Mouse (Mus musculus): ENCODE data around the gene Klk1b4. TPM values are rescaled to one million over a fixed set of nuclear protein-coding genes. Genes with fewer than 3 reads are reported as not detected.
"Not testable (repeated sequence)": the region's sequence is repeated elsewhere in the genome, so short reads cannot be mapped to it uniquely, and the experiment has no call there.

Gene Klk1b4
- polyA plus RNA-seq, 1 experiment from 2014 or later: not detected

DNA sequence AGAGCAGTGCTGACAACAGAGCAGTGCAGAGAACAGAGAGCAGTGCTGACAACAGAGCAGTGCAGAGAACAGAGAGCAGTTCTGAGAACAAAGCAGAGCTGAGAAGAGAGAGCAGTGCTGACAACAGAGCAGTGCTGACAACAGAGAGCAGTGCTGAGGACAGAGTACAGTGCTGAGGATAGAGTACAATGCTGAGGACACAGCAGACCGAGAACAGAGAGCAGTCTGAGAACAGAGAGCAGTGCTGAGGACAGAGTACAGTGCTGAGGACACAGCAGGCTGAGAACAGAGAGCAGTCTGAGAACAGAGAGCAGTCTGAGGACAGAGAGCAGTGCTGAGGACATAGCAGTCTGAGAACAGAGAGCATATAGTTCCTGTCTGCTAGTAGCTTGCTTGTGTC lies 33.5 kb downstream of the Klk1b4 start:
- H3K4me1 ChIP-seq: peaks cover 7% of the 10 kb centered on the region
- no peak for DNase-seq (ENCODE audit: low spot score)
- WGBS: 33% methylated on average over 1 of the region's 1 CpGs

DNA sequence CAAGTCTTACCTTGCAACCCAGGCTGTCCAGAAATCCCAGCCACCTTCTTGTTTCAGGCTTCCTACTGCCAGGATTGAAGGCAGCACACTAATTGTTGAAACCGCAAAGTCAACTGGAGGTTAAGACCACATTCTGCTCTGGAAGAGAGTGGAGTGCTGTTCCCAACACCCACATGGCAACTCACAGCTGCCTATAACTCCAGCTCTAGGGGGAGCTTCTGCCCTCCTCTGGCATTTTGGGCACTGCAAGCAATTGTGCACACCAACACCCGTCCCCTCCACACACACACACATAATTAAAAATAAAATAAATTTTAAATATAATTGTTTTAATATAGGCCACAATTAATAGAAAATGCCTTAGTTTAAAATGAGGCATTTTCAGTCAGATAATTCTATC lies 33.9 kb downstream of the Klk1b4 start:
- no peak overlapping the region for H3K27ac ChIP-seq
- 62% methylated on average over 2 of the region's 2 CpGs for WGBS
- H3K4me1 ChIP-seq: peaks cover 7% of the 10 kb centered on the region
- no peak for DNase-seq (ENCODE audit: low spot score)
- no peaks in the 10 kb centered on the region for H3K36me3 ChIP-seq
- H3K9me3 ChIP-seq: no peaks in the 10 kb centered on the region
- H3K27me3 ChIP-seq (ENCODE audit: insufficient read depth, poor library complexity, severe bottlenecking): no peaks in the 10 kb centered on the region
- no peak overlapping the region for H3K4me3 ChIP-seq

More for the DNA sequence above, 33.5 kb downstream of the Klk1b4 start:
- Histone ChIP-seq H3K36me3 (no peaks in the 10 kb centered on the region), H3K27ac (no peak overlapping the region), H3K9me3 (no peaks in the 10 kb centered on the region), H3K4me3 (no peak overlapping the region), H3K27me3 (ENCODE audit: insufficient read depth, poor library complexity, severe bottlenecking) (no peaks in the 10 kb centered on the region)

- Histone ChIP-seq H3K4me1 (peaks cover 11% of the 10 kb centered on the region), H3K4me3 (no peak overlapping the region), H3K9me3 (no peaks in the 10 kb centered on the region), H3K27ac (no peak overlapping the region), H3K27me3 (ENCODE audit: insufficient read depth, poor library complexity, severe bottlenecking) (no peaks in the 10 kb centered on the region), H3K36me3 (peaks cover 12% of the 10 kb centered on the region)
- WGBS: 63% methylated on average over 1 of the region's 1 CpGs
- no peak for DNase-seq (ENCODE audit: low spot score)
Measured at GRCm38 (mm10) chr7:44244080-44244479, 36.8 kb downstream of the Klk1b4 start.

- under 1% methylated on average over 62 of the region's 62 CpGs for WGBS
- DNase-seq (ENCODE audit: low spot score): peak; percentile 96
- peaks cover 11% of the 10 kb centered on the region for H3K4me1 ChIP-seq
Measured at GRCm38 (mm10) chr7:44246055-44246983, 39.1 kb downstream of the Klk1b4 start, which contains the start of the genes 1700028J19Rik and 2410002F23Rik. TSS of gene 1700028J19Rik (minus strand) at chr7:44246695. TSS of gene 2410002F23Rik (plus strand) at chr7:44246722.

DNA sequence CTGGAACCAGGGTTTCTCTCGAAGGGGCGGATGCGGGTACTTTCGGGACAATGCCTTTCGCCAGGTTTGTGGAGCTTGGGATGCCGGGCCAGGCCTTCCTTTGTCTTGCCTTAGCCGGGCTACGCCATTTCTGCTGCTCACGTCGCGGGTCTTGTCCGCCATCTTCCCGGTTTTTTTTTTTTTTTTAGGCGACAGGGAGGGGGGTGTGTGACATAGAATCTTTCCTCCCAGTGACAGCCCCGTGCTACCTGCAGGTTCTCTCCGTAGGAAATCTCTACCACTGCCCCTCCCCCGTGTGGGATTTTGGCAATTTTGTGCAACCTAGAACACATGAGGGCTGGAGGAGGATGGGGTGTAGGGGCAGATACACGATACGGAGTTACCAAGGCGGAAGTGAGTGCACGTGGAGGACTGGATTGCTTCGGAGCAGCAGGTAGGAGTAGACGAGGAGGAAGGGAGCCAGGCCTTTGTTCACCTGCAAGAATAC lies 39.8 kb downstream of the Klk1b4 start:
- peak overlapping the region; percentile 97 for H3K27ac ChIP-seq
- no peaks in the 10 kb centered on the region for H3K27me3 ChIP-seq (ENCODE audit: insufficient read depth, poor library complexity, severe bottlenecking)
- H3K4me1 ChIP-seq: peaks cover 11% of the 10 kb centered on the region
- H3K9me3 ChIP-seq: no peaks in the 10 kb centered on the region
- H3K4me3 ChIP-seq: peak overlapping the region; percentile 97
- peaks cover 38% of the 10 kb centered on the region for H3K36me3 ChIP-seq
- WGBS: 0% methylated on average over 23 of the region's 23 CpGs
- DNase-seq (ENCODE audit: low spot score): peak; percentile 82

More at GRCm38 (mm10) chr7:44246055-44246983, 39.1 kb downstream of the Klk1b4 start, which contains the start of the genes 1700028J19Rik and 2410002F23Rik:
- Histone ChIP-seq H3K27ac (peak within 1 kb of the TSS; percentile 97), H3K4me3 (peak within 1 kb of the TSS; percentile 97), H3K9me3 (no peaks in the 10 kb centered on the region), H3K27me3 (ENCODE audit: insufficient read depth, poor library complexity, severe bottlenecking) (no peaks in the 10 kb centered on the region), H3K36me3 (peaks cover 34% of the 10 kb centered on the region)

GRCm38 (mm10) chr7:44247971-44248370 lies 40.7 kb downstream of the Klk1b4 start:
- Histone ChIP-seq H3K27me3 (ENCODE audit: insufficient read depth, poor library complexity, severe bottlenecking) (no peaks in the 10 kb centered on the region), H3K4me3 (peak overlapping the region; percentile 97), H3K36me3 (peaks cover 48% of the 10 kb centered on the region), H3K4me1 (peaks cover 20% of the 10 kb centered on the region), H3K27ac (no peak overlapping the region), H3K9me3 (no peaks in the 10 kb centered on the region)
- 89% methylated on average over 2 of the region's 2 CpGs for WGBS
- DNase-seq (ENCODE audit: low spot score): no peak

GRCm38 (mm10) chr7:44249248-44249647 lies 42.0 kb downstream of the Klk1b4 start:
- Histone ChIP-seq H3K27me3 (ENCODE audit: insufficient read depth, poor library complexity, severe bottlenecking) (no peaks in the 10 kb centered on the region), H3K4me1 (peaks cover 25% of the 10 kb centered on the region), H3K9me3 (no peaks in the 10 kb centered on the region), H3K27ac (no peak overlapping the region), H3K36me3 (peaks cover 58% of the 10 kb centered on the region), H3K4me3 (no peak overlapping the region)
- no peak for DNase-seq (ENCODE audit: low spot score)
- WGBS: 93% methylated on average over 4 of the region's 4 CpGs

GRCm38 (mm10) chr7:44250732-44251275 lies 43.6 kb downstream of the Klk1b4 start:
- WGBS: 93% methylated on average over 17 of the region's 17 CpGs
- peaks cover 58% of the 10 kb centered on the region for H3K36me3 ChIP-seq

DNA sequence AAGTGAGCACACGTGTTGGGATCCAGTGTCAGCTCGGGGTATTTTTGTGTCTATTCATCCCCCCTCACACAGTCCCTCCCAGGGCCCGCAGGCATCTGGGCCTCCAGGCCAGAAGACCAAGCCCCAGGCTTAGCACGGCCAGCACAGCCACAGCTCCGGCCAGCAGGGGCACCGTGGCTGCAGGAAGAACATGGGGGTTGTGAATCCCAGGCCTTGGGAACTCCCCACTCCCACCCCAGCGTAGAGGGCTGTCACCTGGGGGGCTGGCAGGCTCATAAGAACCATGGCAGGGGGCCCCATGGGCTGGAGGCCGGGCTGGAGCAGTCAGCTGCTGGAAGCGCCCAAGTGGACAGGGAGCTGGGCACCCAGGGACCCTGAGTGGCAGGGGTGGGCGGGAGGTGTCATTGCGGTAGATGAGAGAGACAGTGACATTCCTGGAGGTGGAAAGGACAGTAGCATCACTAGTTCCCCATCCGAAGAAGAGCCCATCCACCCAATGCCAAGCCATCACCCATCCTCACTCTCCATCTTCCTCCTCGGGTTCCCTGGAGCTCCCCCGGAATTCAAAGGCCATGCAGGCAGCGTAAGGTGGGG lies 45.9 kb downstream of the Klk1b4 start:
- Histone ChIP-seq H3K27ac (no peak overlapping the region), H3K9me3 (no peaks in the 10 kb centered on the region), H3K4me3 (no peak overlapping the region), H3K36me3 (peaks cover 56% of the 10 kb centered on the region), H3K27me3 (ENCODE audit: insufficient read depth, poor library complexity, severe bottlenecking) (no peaks in the 10 kb centered on the region), H3K4me1 (0 out of 2 replicates have a peak, but pooled peaks cover 19% of the 10 kb centered on the region)
- no peak for DNase-seq (ENCODE audit: low spot score)
- WGBS: 65% methylated on average over 15 of the region's 15 CpGs

More at GRCm38 (mm10) chr7:44250732-44251275, 43.6 kb downstream of the Klk1b4 start:
- peaks cover 23% of the 10 kb centered on the region; the same call in 1 of the 2 replicates for H3K4me1 ChIP-seq
- H3K27ac ChIP-seq; H3K9me3 ChIP-seq; H3K27me3 ChIP-seq (ENCODE audit: insufficient read depth, poor library complexity, severe bottlenecking); H3K4me3 ChIP-seq; DNase-seq (ENCODE audit: low spot score): not testable (repeated sequence)

- no peak for DNase-seq (ENCODE audit: low spot score)
- Histone ChIP-seq H3K4me3 (no peak overlapping the region), H3K27me3 (ENCODE audit: insufficient read depth, poor library complexity, severe bottlenecking) (no peaks in the 10 kb centered on the region), H3K4me1 (0 out of 2 replicates have a peak, but pooled peaks cover 19% of the 10 kb centered on the region), H3K9me3 (no peaks in the 10 kb centered on the region), H3K36me3 (peaks cover 37% of the 10 kb centered on the region), H3K27ac (no peak overlapping the region)
- WGBS: 81% methylated on average over 6 of the region's 6 CpGs
Measured at GRCm38 (mm10) chr7:44254930-44255329, 47.7 kb downstream of the Klk1b4 start.

GRCm38 (mm10) chr7:44257278-44257677 lies 50.0 kb downstream of the Klk1b4 start, which contains the start of gene Acp4:
TSS of gene Acp4 (minus strand) at chr7:44257378.
- no peak within 1 kb of the TSS for H3K4me3 ChIP-seq
- H3K27ac ChIP-seq: no peak within 1 kb of the TSS
- H3K27me3 ChIP-seq (ENCODE audit: insufficient read depth, poor library complexity, severe bottlenecking): peaks cover 19% of the 10 kb centered on the region
- WGBS: 74% methylated on average over 4 of the region's 4 CpGs
- peaks cover 17% of the 10 kb centered on the region for H3K36me3 ChIP-seq
- no peaks in the 10 kb centered on the region for H3K9me3 ChIP-seq
- H3K4me1 ChIP-seq: 0 out of 2 replicates have a peak, but pooled peaks cover 17% of the 10 kb centered on the region
- DNase-seq (ENCODE audit: low spot score): no peak

GRCm38 (mm10) chr7:44260410-44260809 lies 53.2 kb downstream of the Klk1b4 start:
- H3K9me3 ChIP-seq: no peaks in the 10 kb centered on the region
- H3K4me3 ChIP-seq: no peak overlapping the region
- H3K4me1 ChIP-seq: peaks cover 6% of the 10 kb centered on the region; the same call in 1 of the 2 replicates
- H3K27me3 ChIP-seq (ENCODE audit: insufficient read depth, poor library complexity, severe bottlenecking): peaks cover 43% of the 10 kb centered on the region
- WGBS: 71% methylated on average over 6 of the region's 6 CpGs
- no peak for DNase-seq (ENCODE audit: low spot score)
- no peak overlapping the region for H3K27ac ChIP-seq
- H3K36me3 ChIP-seq: no peaks in the 10 kb centered on the region

Measured in heart, embryonic 10.5 days (tissue).